Mouse (Mus musculus) heart, embryonic 14.5 days (tissue): ENCODE results near the gene Sgpp1. TPM values are rescaled to one million over a fixed set of nuclear protein-coding genes. Genes with fewer than 3 reads are reported as not detected.
"Not testable (repeated sequence)": the region's sequence is repeated elsewhere in the genome, so short reads cannot be mapped to it uniquely, and the experiment has no call there.

Experiments
- ATAC-seq: fragments of 200-750 bp; cut with Nextera tagmentation; 2 replicates; pipeline ENCODE4 v1.8.0; 2017; ENCODE audit warnings: low read depth, moderate TSS enrichment; ENCODE audit not compliant: insufficient number of reproducible peaks, insufficient read depth, low FRiP score
- H3K27ac ChIP-seq, 2 experiments: fragments of 200-500 bp in 1 of 2; fragments of 300-500 bp in 1 of 2; sonication (generic) in 1 of 2; replicated peaks in 1 of 2; 2 replicates each; pipeline ENCODE4 v1.5.1; 2012 to 2014; ENCODE audit warnings: low read depth in 2 of 2, low read length in 2 of 2, control low read depth in 1 of 2, mild to moderate bottlenecking in 1 of 2, mixed read lengths in 1 of 2; ENCODE audit not compliant: control insufficient read depth in 1 of 2, insufficient read depth in 1 of 2
- H3K27me3 ChIP-seq: fragments of 300-500 bp; sonication (generic); 2 replicates; pipeline ENCODE4 v1.6.1; 2014; ENCODE audit warnings: mild to moderate bottlenecking, low read length, control low read depth; ENCODE audit not compliant: control insufficient read depth, insufficient read depth
- H3K36me3 ChIP-seq: fragments of 300-500 bp; sonication (generic); 2 replicates; pipeline ENCODE4 v1.6.1; 2014; ENCODE audit warnings: mild to moderate bottlenecking, control low read depth, low read length, mixed read lengths; ENCODE audit not compliant: control insufficient read depth, insufficient read depth
- H3K4me1 ChIP-seq, 2 experiments: fragments of 200-500 bp in 1 of 2; fragments of 300-500 bp in 1 of 2; sonication (generic) in 1 of 2; 2 replicates each; pipeline ENCODE4 v1.6.1; 2012 to 2014; ENCODE audit warnings: low read length in 2 of 2, control low read depth in 1 of 2, mixed read lengths in 1 of 2; ENCODE audit not compliant: control insufficient read depth in 2 of 2, insufficient read depth in 2 of 2
- H3K4me2 ChIP-seq: fragments of 300-500 bp; sonication (generic); 2 replicates; pipeline ENCODE4 v1.6.1; 2014; ENCODE audit warnings: mild to moderate bottlenecking, low read length
- H3K4me3 ChIP-seq, 2 experiments: fragments of 200-500 bp in 1 of 2; fragments of 300-500 bp in 1 of 2; sonication (generic) in 1 of 2; 2 replicates each; pipeline ENCODE4 v1.5.1; 2012 to 2014; ENCODE audit warnings: low read length in 2 of 2, mild to moderate bottlenecking in 2 of 2, control low read depth in 1 of 2, low read depth in 1 of 2, moderate library complexity in 1 of 2; ENCODE audit not compliant: control insufficient read depth in 1 of 2, insufficient read depth in 1 of 2
- H3K9ac ChIP-seq: fragments of 300-500 bp; sonication (generic); 2 replicates; pipeline ENCODE4 v1.6.1; 2014; ENCODE audit warnings: mild to moderate bottlenecking, low read length
- H3K9me3 ChIP-seq: fragments of 300-500 bp; sonication (generic); 2 replicates; pipeline ENCODE4 v1.6.1; 2016; ENCODE audit warnings: low read length, control low read depth; ENCODE audit not compliant: control insufficient read depth
- WGBS: fragments of 180-500 bp; shearing (Covaris S2); extraction: QIAGEN DNeasy Blood & Tissue Kit; methylation state at CpG from one replicate; pipeline ENCODE4 v1.1.7; 2014; 5-methylcytosine and 5-hydroxymethylcytosine counted together
- polyA plus RNA-seq: library from polyadenylated mRNA; unstranded; fragments of >200 nt; fragmentation: Nextera tagmentation; extraction: Ambion mirVana; gene quantifications from 2 replicates; pipeline ENCODE4 v1.2.1, GENCODE M21; 2014

The Sgpp1 gene
- polyA plus RNA-seq, 1 experiment from 2014 or later, result 25.3 TPM

DNA sequence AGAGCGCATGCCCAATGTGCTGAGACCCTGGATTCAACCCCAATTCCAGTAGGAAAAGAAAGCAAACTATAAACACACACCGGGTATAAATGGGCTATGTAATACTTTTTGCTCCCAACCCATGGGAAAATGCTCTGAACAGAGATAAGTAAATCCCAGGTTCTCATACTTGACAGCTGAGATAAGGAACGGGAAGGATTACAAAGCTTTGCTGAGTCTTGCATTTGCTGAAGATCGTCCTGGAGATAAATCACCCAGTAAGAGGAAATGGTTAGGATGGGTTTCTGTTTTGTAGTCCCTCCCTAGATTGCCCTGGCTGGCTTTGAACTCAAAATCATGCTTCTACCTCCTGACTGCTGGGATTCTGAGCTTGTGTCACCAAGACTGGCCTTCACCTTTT is 48.2 kb downstream of the Sgpp1 start:
- Histone ChIP-seq H3K27me3 (no peaks in the 10 kb centered on the region), H3K27ac (no peak overlapping the region), H3K9ac (no peak overlapping the region), H3K9me3 (no peaks in the 10 kb centered on the region), H3K4me3 (no peak overlapping the region), H3K4me2 (no peak overlapping the region), H3K36me3 (no peaks in the 10 kb centered on the region), H3K4me1 (no peaks in the 10 kb centered on the region)
- no peak for ATAC-seq
- WGBS, result 26% methylated on average over 4 of the region's 4 CpGs

DNA sequence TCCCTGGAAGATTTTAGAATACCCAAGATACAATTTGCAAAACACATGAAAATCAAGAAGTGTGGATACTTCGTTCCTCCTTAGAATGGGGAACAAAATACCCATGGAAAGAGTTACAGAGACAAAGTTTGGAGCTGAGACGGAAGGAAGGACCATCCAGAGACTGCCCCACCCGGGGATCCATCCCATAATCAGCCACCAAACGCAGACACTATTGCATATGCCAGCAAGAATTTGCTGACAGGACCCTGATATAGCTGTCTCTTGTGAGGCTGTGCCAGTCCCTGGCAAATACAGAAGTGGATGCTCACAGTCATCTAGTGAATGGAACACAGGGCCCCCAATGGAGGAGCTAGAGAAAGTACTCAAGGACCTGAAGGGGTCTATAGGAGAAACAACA is 51.5 kb downstream of the Sgpp1 start:
- ATAC-seq, result not testable (repeated sequence)
- WGBS, result 69% methylated on average over 4 of the region's 4 CpGs

GRCm38 (mm10) chr12:75683598-75683997 is 51.9 kb downstream of the Sgpp1 start:
- H3K36me3 ChIP-seq, result no peaks in the 10 kb centered on the region
- WGBS, result 87% methylated on average over 4 of the region's 4 CpGs
- no peak for ATAC-seq
- H3K9me3 ChIP-seq, result no peaks in the 10 kb centered on the region
- H3K4me2 ChIP-seq, result no peak overlapping the region
- no peak overlapping the region for H3K27ac ChIP-seq
- H3K27me3 ChIP-seq, result no peaks in the 10 kb centered on the region
- H3K4me3 ChIP-seq, result no peak overlapping the region
- H3K9ac ChIP-seq, result no peak overlapping the region
- H3K4me1 ChIP-seq, result no peaks in the 10 kb centered on the region

More for the DNA sequence above, 51.5 kb downstream of the Sgpp1 start:
- not testable (repeated sequence) for H3K9me3 ChIP-seq, H3K9ac ChIP-seq, H3K27me3 ChIP-seq, H3K4me3 ChIP-seq, H3K36me3 ChIP-seq, H3K27ac ChIP-seq, H3K4me2 ChIP-seq, H3K4me1 ChIP-seq

DNA sequence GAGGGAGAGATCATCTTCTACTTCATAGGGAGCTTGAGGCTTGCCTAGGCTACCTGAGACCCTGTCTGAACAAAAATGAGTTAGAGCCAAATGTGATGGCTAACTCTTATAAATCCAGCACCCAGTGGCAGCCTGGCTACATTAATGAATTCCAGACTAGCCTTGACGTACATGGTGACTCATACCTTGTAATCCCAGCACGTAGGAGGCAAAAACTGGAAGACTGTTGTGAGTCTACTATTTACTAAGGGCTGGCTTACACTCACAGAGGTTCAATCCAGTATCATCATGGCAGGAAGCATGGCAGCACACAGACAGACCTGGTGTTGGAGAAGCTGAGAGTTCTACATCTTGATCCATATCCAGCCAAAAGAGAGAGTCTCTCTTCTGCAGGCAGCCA is 52.7 kb downstream of the Sgpp1 start:
- ATAC-seq, result no peak
- 69% methylated on average over 2 of the region's 2 CpGs for WGBS
- H3K4me1 ChIP-seq, result no peaks in the 10 kb centered on the region

DNA sequence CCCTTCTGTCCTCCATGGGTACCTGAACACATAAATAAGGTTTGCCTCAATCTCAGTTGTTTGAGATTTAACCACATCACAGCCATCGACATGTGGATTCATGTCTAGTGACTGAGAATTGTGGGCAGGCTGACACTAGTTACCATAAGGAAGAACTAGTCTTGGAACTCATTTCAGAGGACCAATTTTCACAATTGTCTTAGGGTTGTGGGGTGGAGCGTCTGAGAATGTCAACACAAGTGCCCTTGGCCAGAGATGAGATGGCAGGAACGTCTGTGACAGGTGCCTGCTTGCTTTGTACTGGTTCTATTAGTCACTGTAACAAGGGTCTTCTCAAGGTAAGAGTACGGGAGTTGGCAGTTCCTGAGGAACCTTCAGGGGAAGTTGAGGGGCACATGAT is 54.4 kb downstream of the Sgpp1 start:
- Histone ChIP-seq H3K4me3 (no peak overlapping the region), H3K36me3 (no peaks in the 10 kb centered on the region), H3K4me1 (no peaks in the 10 kb centered on the region), H3K9me3 (no peaks in the 10 kb centered on the region), H3K9ac (no peak overlapping the region), H3K4me2 (no peak overlapping the region), H3K27me3 (no peaks in the 10 kb centered on the region), H3K27ac (no peak overlapping the region)
- no peak for ATAC-seq
- WGBS, result 80% methylated on average over 4 of the region's 4 CpGs

More for the DNA sequence above, 52.7 kb downstream of the Sgpp1 start:
- Histone ChIP-seq H3K27me3 (no peaks in the 10 kb centered on the region), H3K4me3 (no peak overlapping the region), H3K9me3 (no peaks in the 10 kb centered on the region), H3K36me3 (no peaks in the 10 kb centered on the region), H3K27ac (no peak overlapping the region), H3K4me2 (no peak overlapping the region), H3K9ac (no peak overlapping the region)

- ATAC-seq, result no peak
- Histone ChIP-seq H3K4me2 (no peak overlapping the region), H3K9ac (no peak overlapping the region), H3K36me3 (no peaks in the 10 kb centered on the region), H3K4me1 (no peaks in the 10 kb centered on the region), H3K9me3 (no peaks in the 10 kb centered on the region), H3K4me3 (no peak overlapping the region), H3K27me3 (no peaks in the 10 kb centered on the region), H3K27ac (no peak overlapping the region)
- WGBS, result 91% methylated on average over 4 of the region's 4 CpGs
Observed at GRCm38 (mm10) chr12:75678393-75678792, 57.1 kb downstream of the Sgpp1 start.

DNA sequence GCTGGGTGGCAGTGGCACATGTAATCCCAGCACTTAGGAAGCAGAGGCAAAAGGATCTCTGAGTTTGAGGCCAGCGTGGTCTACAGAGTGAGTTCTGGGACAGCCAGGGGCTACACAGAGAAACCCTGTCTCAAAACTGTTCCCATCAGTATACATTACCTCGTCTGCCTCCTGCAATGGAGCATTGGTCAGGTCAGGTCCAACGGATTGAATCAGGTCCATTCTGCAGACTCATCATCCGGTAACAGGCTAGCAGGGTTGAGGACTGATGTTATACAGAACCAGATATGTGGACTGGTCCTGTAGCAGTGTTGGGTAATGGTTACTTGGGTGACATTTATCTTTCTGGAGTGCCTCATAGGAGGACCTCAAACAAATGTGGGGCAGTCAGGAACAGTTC is 62.9 kb downstream of the Sgpp1 start:
- Histone ChIP-seq H3K36me3 (no peaks in the 10 kb centered on the region), H3K4me3 (no peak overlapping the region), H3K9me3 (no peaks in the 10 kb centered on the region), H3K27me3 (no peaks in the 10 kb centered on the region), H3K27ac (no peak overlapping the region), H3K4me2 (no peak overlapping the region), H3K9ac (no peak overlapping the region), H3K4me1 (peaks cover 6 to 18% of the 10 kb centered on the region in 2 experiments)
- WGBS, result 90% methylated on average over 4 of the region's 4 CpGs
- no peak for ATAC-seq

- no peak for ATAC-seq
- 82% methylated on average over 3 of the region's 3 CpGs for WGBS
Observed at GRCm38 (mm10) chr12:75671759-75672315, 63.7 kb downstream of the Sgpp1 start.

More at GRCm38 (mm10) chr12:75671759-75672315, 63.7 kb downstream of the Sgpp1 start:
- no peak overlapping the region for H3K4me2 ChIP-seq
- H3K4me1 ChIP-seq, result peaks cover 6 to 18% of the 10 kb centered on the region in 2 experiments
- no peaks in the 10 kb centered on the region for H3K27me3 ChIP-seq
- no peak overlapping the region for H3K27ac ChIP-seq
- no peak overlapping the region for H3K4me3 ChIP-seq
- H3K36me3 ChIP-seq, result no peaks in the 10 kb centered on the region
- H3K9ac ChIP-seq, result no peak overlapping the region
- H3K9me3 ChIP-seq, result no peaks in the 10 kb centered on the region
